Mouse (Mus musculus): ENCODE measurements at regions not wholly inside any gene's neighbourhood (a gene's known extent, or its start where the extent isn't known, plus 50 kb on each side); places are given as distances from the start of the nearest gene placed in this dataset.

- no peak overlapping the region for H3K27ac ChIP-seq (ENCODE audit: low read depth, low read length)
- WGBS: 77% methylated on average over 1 of the region's 1 CpGs
- no peak for DNase-seq (ENCODE audit: low spot score)
- no peak overlapping the region for H3K4me2 ChIP-seq (ENCODE audit: low read depth)
- no peak overlapping the region for H3K4me3 ChIP-seq (ENCODE audit: low read depth, low read length)
- no peaks in the 10 kb centered on the region for H3K27me3 ChIP-seq (ENCODE audit: control insufficient read depth, insufficient read depth, low read length)
- no peak overlapping the region for H3K9ac ChIP-seq (ENCODE audit: low read length)
- no peaks in the 10 kb centered on the region for H3K9me3 ChIP-seq (ENCODE audit: control insufficient read depth, low read length)
- ATAC-seq (ENCODE audit: insufficient read depth, low FRiP score, low TSS enrichment): no peak
- H3K36me3 ChIP-seq (ENCODE audit: control insufficient read depth, insufficient read depth, low read length): no peaks in the 10 kb centered on the region
- no peaks in the 10 kb centered on the region for H3K4me1 ChIP-seq (ENCODE audit: control insufficient read depth, insufficient read depth, low read length)
Measured at GRCm38 (mm10) chr4:52043404-52043803, 395.6 kb upstream of the Smc2 start.

GRCm38 (mm10) chr4:52050948-52051347, 388.1 kb upstream of the Smc2 start:
- no peak overlapping the region for H3K9ac ChIP-seq (ENCODE audit: low read length)
- H3K36me3 ChIP-seq (ENCODE audit: control insufficient read depth, insufficient read depth, low read length): no peaks in the 10 kb centered on the region
- H3K9me3 ChIP-seq (ENCODE audit: control insufficient read depth, low read length): no peaks in the 10 kb centered on the region
- no peaks in the 10 kb centered on the region for H3K27me3 ChIP-seq (ENCODE audit: control insufficient read depth, insufficient read depth, low read length)
- H3K4me1 ChIP-seq (ENCODE audit: control insufficient read depth, insufficient read depth, low read length): no peaks in the 10 kb centered on the region
- H3K4me3 ChIP-seq (ENCODE audit: low read depth, low read length): no peak overlapping the region
- WGBS: 85% methylated on average over 4 of the region's 4 CpGs
- no peak for ATAC-seq (ENCODE audit: insufficient read depth, low FRiP score, low TSS enrichment)
- no peak for DNase-seq (ENCODE audit: low spot score)
- no peak overlapping the region for H3K27ac ChIP-seq (ENCODE audit: low read depth, low read length)
- H3K4me2 ChIP-seq (ENCODE audit: low read depth): no peak overlapping the region

- Histone ChIP-seq H3K27me3 (ENCODE audit: control insufficient read depth, insufficient read depth, low read length) (no peaks in the 10 kb centered on the region), H3K9me3 (ENCODE audit: control insufficient read depth, low read length) (no peaks in the 10 kb centered on the region), H3K4me3 (ENCODE audit: low read depth, low read length) (no peak overlapping the region), H3K4me1 (ENCODE audit: control insufficient read depth, insufficient read depth, low read length) (no peaks in the 10 kb centered on the region), H3K36me3 (ENCODE audit: control insufficient read depth, insufficient read depth, low read length) (no peaks in the 10 kb centered on the region), H3K9ac (ENCODE audit: low read length) (no peak overlapping the region), H3K4me2 (ENCODE audit: low read depth) (no peak overlapping the region), H3K27ac (ENCODE audit: low read depth, low read length) (no peak overlapping the region)
- ATAC-seq (ENCODE audit: insufficient read depth, low FRiP score, low TSS enrichment) (no peak), DNase-seq (ENCODE audit: low spot score) (no peak)
Measured at GRCm38 (mm10) chr4:52056031-52056430, 383.0 kb upstream of the Smc2 start.

- H3K27me3 ChIP-seq (ENCODE audit: control insufficient read depth, insufficient read depth, low read length): no peaks in the 10 kb centered on the region
- 71% methylated on average over 3 of the region's 3 CpGs for WGBS
- DNase-seq (ENCODE audit: low spot score) (no peak), ATAC-seq (ENCODE audit: insufficient read depth, low FRiP score, low TSS enrichment) (no peak)
- H3K4me3 ChIP-seq (ENCODE audit: low read depth, low read length): no peak overlapping the region
- no peaks in the 10 kb centered on the region for H3K36me3 ChIP-seq (ENCODE audit: control insufficient read depth, insufficient read depth, low read length)
- H3K27ac ChIP-seq (ENCODE audit: low read depth, low read length): no peak overlapping the region
- H3K9me3 ChIP-seq (ENCODE audit: control insufficient read depth, low read length): no peaks in the 10 kb centered on the region
- no peak overlapping the region for H3K4me2 ChIP-seq (ENCODE audit: low read depth)
- no peak overlapping the region for H3K9ac ChIP-seq (ENCODE audit: low read length)
- no peaks in the 10 kb centered on the region for H3K4me1 ChIP-seq (ENCODE audit: control insufficient read depth, insufficient read depth, low read length)
Measured at GRCm38 (mm10) chr4:52060031-52060430, 379.0 kb upstream of the Smc2 start.

GRCm38 (mm10) chr4:52099187-52099586, 339.9 kb upstream of the Smc2 start:
- no peak overlapping the region for H3K9ac ChIP-seq (ENCODE audit: low read length)
- no peaks in the 10 kb centered on the region for H3K9me3 ChIP-seq (ENCODE audit: control insufficient read depth, low read length)
- no peak overlapping the region for H3K4me3 ChIP-seq (ENCODE audit: low read depth, low read length)
- H3K4me2 ChIP-seq (ENCODE audit: low read depth): no peak overlapping the region
- no peaks in the 10 kb centered on the region for H3K36me3 ChIP-seq (ENCODE audit: control insufficient read depth, insufficient read depth, low read length)
- 83% methylated on average over 3 of the region's 3 CpGs for WGBS
- no peaks in the 10 kb centered on the region for H3K27me3 ChIP-seq (ENCODE audit: control insufficient read depth, insufficient read depth, low read length)
- no peak overlapping the region for H3K27ac ChIP-seq (ENCODE audit: low read depth, low read length)
- no peaks in the 10 kb centered on the region for H3K4me1 ChIP-seq (ENCODE audit: control insufficient read depth, insufficient read depth, low read length)
- ATAC-seq (ENCODE audit: insufficient read depth, low FRiP score, low TSS enrichment): no peak
- DNase-seq (ENCODE audit: low spot score): no peak

GRCm38 (mm10) chr4:52105887-52106286, 333.2 kb upstream of the Smc2 start:
- Histone ChIP-seq H3K4me2 (ENCODE audit: low read depth) (no peak overlapping the region), H3K4me1 (ENCODE audit: control insufficient read depth, insufficient read depth, low read length) (no peaks in the 10 kb centered on the region), H3K27me3 (ENCODE audit: control insufficient read depth, insufficient read depth, low read length) (no peaks in the 10 kb centered on the region), H3K9ac (ENCODE audit: low read length) (no peak overlapping the region), H3K4me3 (ENCODE audit: low read depth, low read length) (no peak overlapping the region), H3K9me3 (ENCODE audit: control insufficient read depth, low read length) (no peaks in the 10 kb centered on the region), H3K36me3 (ENCODE audit: control insufficient read depth, insufficient read depth, low read length) (no peaks in the 10 kb centered on the region), H3K27ac (ENCODE audit: low read depth, low read length) (no peak overlapping the region)
- DNase-seq (ENCODE audit: low spot score) (no peak), ATAC-seq (ENCODE audit: insufficient read depth, low FRiP score, low TSS enrichment) (no peak)
- WGBS: 81% methylated on average over 12 of the region's 12 CpGs

GRCm38 (mm10) chr4:52117765-52118290, 321.2 kb upstream of the Smc2 start:
- Histone ChIP-seq H3K4me3 (ENCODE audit: low read depth, low read length) (no peak overlapping the region), H3K27me3 (ENCODE audit: control insufficient read depth, insufficient read depth, low read length) (no peaks in the 10 kb centered on the region), H3K4me2 (ENCODE audit: low read depth) (no peak overlapping the region), H3K36me3 (ENCODE audit: control insufficient read depth, insufficient read depth, low read length) (no peaks in the 10 kb centered on the region), H3K27ac (ENCODE audit: low read depth, low read length) (no peak overlapping the region), H3K4me1 (ENCODE audit: control insufficient read depth, insufficient read depth, low read length) (no peaks in the 10 kb centered on the region), H3K9ac (ENCODE audit: low read length) (no peak overlapping the region), H3K9me3 (ENCODE audit: control insufficient read depth, low read length) (no peaks in the 10 kb centered on the region)
- DNase-seq (ENCODE audit: low spot score) (no peak), ATAC-seq (ENCODE audit: insufficient read depth, low FRiP score, low TSS enrichment) (no peak)
- 89% methylated on average over 4 of the region's 4 CpGs for WGBS

GRCm38 (mm10) chr4:52118439-52119072, 320.5 kb upstream of the Smc2 start:
- DNase-seq (ENCODE audit: low spot score) (no peak), ATAC-seq (ENCODE audit: insufficient read depth, low FRiP score, low TSS enrichment) (no peak)
- no peak overlapping the region for H3K4me3 ChIP-seq (ENCODE audit: low read depth, low read length)
- no peaks in the 10 kb centered on the region for H3K9me3 ChIP-seq (ENCODE audit: control insufficient read depth, low read length)
- no peak overlapping the region for H3K9ac ChIP-seq (ENCODE audit: low read length)
- no peaks in the 10 kb centered on the region for H3K27me3 ChIP-seq (ENCODE audit: control insufficient read depth, insufficient read depth, low read length)
- H3K4me2 ChIP-seq (ENCODE audit: low read depth): no peak overlapping the region
- no peaks in the 10 kb centered on the region for H3K36me3 ChIP-seq (ENCODE audit: control insufficient read depth, insufficient read depth, low read length)
- no peaks in the 10 kb centered on the region for H3K4me1 ChIP-seq (ENCODE audit: control insufficient read depth, insufficient read depth, low read length)
- H3K27ac ChIP-seq (ENCODE audit: low read depth, low read length): no peak overlapping the region
- 81% methylated on average over 3 of the region's 3 CpGs for WGBS

- H3K4me2 ChIP-seq (ENCODE audit: low read depth): no peak overlapping the region
- H3K27me3 ChIP-seq (ENCODE audit: control insufficient read depth, insufficient read depth, low read length): no peaks in the 10 kb centered on the region
- no peak for ATAC-seq (ENCODE audit: insufficient read depth, low FRiP score, low TSS enrichment)
- H3K36me3 ChIP-seq (ENCODE audit: control insufficient read depth, insufficient read depth, low read length): no peaks in the 10 kb centered on the region
- no peaks in the 10 kb centered on the region for H3K4me1 ChIP-seq (ENCODE audit: control insufficient read depth, insufficient read depth, low read length)
- 76% methylated on average over 6 of the region's 6 CpGs for WGBS
- no peak for DNase-seq (ENCODE audit: low spot score)
- H3K27ac ChIP-seq (ENCODE audit: low read depth, low read length): no peak overlapping the region
- no peak overlapping the region for H3K9ac ChIP-seq (ENCODE audit: low read length)
- no peaks in the 10 kb centered on the region for H3K9me3 ChIP-seq (ENCODE audit: control insufficient read depth, low read length)
- no peak overlapping the region for H3K4me3 ChIP-seq (ENCODE audit: low read depth, low read length)
Measured at GRCm38 (mm10) chr4:52152565-52153164, 286.4 kb upstream of the Smc2 start.

Measured in neural tube, embryonic 11.5 days (tissue).